Mouse (Mus musculus): Measurements from ENCODE around the gene Olfr94.
A peak's percentile ranks its signal among the peaks of the same experiment; 100 is the strongest.

GRCm38 (mm10) chr17:37203206-37203916 lies 2.6 kb upstream of the Olfr94 start:
- TF ChIP-seq CTCF (IDR thresholded peaks at IDR 0.05; ENCODE audit: extremely low read depth, insufficient read depth, low read length), result peak; percentile 100
- no peak for TF ChIP-seq POLR2A (IDR thresholded peaks at IDR 0.05; ENCODE audit: extremely low read depth, insufficient read depth, low read length)
